Mouse (Mus musculus) ES-E14 (cell line): ENCODE measurements around the gene Cebpb. TPM values are rescaled to one million over a fixed set of nuclear protein-coding genes. Genes with fewer than 3 reads are reported as not detected.

Source experiments
- DNase-seq: peaks from one replicate; pipeline ENCODE4 v3.0.0-alpha.2; 2013; ENCODE audit warnings: low read depth, low spot score
- H3K27ac ChIP-seq: 2 replicates; pipeline ENCODE4 v1.5.1; 2012; ENCODE audit warnings: low read depth, mild to moderate bottlenecking, low read length, moderate library complexity, mixed read lengths; ENCODE audit not compliant: poor library complexity, insufficient read depth, severe bottlenecking
- H3K36me3 ChIP-seq: 2 replicates; pipeline ENCODE4 v1.6.1; 2012; ENCODE audit warnings: mild to moderate bottlenecking, low read length, moderate library complexity, mixed read lengths; ENCODE audit not compliant: control insufficient read depth, poor library complexity, insufficient read depth, severe bottlenecking
- H3K4me1 ChIP-seq, 2 experiments: fragments of 150-350 bp in 1 of 2; sonication (generic) in 1 of 2; 2 replicates each; pipeline ENCODE4 v1.6.1; 2012; ENCODE audit warnings: low read length in 2 of 2, mild to moderate bottlenecking in 1 of 2, mixed read lengths in 1 of 2; ENCODE audit not compliant: control insufficient read depth in 2 of 2, insufficient read depth in 2 of 2, poor library complexity in 1 of 2
- H3K4me3 ChIP-seq, 2 experiments: fragments of 150-350 bp in 1 of 2; sonication (generic) in 1 of 2; 2 replicates each; pipeline ENCODE4 v1.5.1; 2012; ENCODE audit warnings: low read length in 2 of 2, low read depth in 1 of 2, mild to moderate bottlenecking in 1 of 2, mixed read lengths in 1 of 2; ENCODE audit not compliant: insufficient read depth in 1 of 2, poor library complexity in 1 of 2, severe bottlenecking in 1 of 2
- H3K9ac ChIP-seq: 2 replicates; pipeline ENCODE4 v1.6.1; 2012; ENCODE audit warnings: low read depth, mild to moderate bottlenecking, low read length, mixed read lengths; ENCODE audit not compliant: poor library complexity, insufficient read depth, severe bottlenecking
- H3K9me3 ChIP-seq: fragments of 150-350 bp; sonication (generic); 2 replicates; pipeline ENCODE4 v1.6.1; 2012; ENCODE audit warnings: low read depth, mild to moderate bottlenecking, low read length; ENCODE audit not compliant: control insufficient read depth, insufficient read depth
- CHD2 ChIP-seq: IDR thresholded peaks from 2 replicates; pipeline ENCODE4 v1.6.1; 2014; ENCODE audit warnings: mild to moderate bottlenecking, low read depth, low read length, inconsistent platforms
- HCFC1 ChIP-seq: IDR thresholded peaks from 2 replicates; pipeline ENCODE4 v1.6.1; 2012; ENCODE audit warnings: low read length, inconsistent platforms, borderline replicate concordance; ENCODE audit not compliant: insufficient read depth
- MAFK ChIP-seq: IDR thresholded peaks from 2 replicates; pipeline ENCODE4 v1.6.1; 2014; ENCODE audit warnings: mild to moderate bottlenecking, low read depth, low read length, inconsistent platforms; ENCODE audit not compliant: insufficient read depth
- ZC3H11A ChIP-seq: IDR thresholded peaks from 2 replicates; pipeline ENCODE4 v1.6.1; 2012; ENCODE audit warnings: low read depth, mild to moderate bottlenecking, inconsistent platforms, low read length, borderline replicate concordance
- ZNF384 ChIP-seq: IDR thresholded peaks from 2 replicates; pipeline ENCODE4 v1.6.1; 2012; ENCODE audit warnings: low read depth, low read length, inconsistent platforms
- in situ Hi-C, 2 experiments: fragments of 600-800 bp; cut with MboI; formaldehyde crosslinking; loops; one replicate each; pipeline ENCODE4 v1.15.1; 2025; ENCODE audit warnings: low sequenced_read_pairs in 2 of 2, inconsistent platforms in 1 of 2; ENCODE audit not compliant: unreplicated experiment in 2 of 2
- total RNA-seq: library from RNA; depleted of rRNA; stranded (reverse); fragments of 300-350 nt; gene quantifications from 2 replicates; pipeline ENCODE4 v1.2.3, GENCODE M21; 2012

The Cebpb gene
- total RNA-seq, 1 experiment, result 9.1 TPM

GRCm38 (mm10) chr2:167701472-167701871 is 12.8 kb downstream of the Cebpb start:
- DNase-seq, result no peak
- H3K9me3 ChIP-seq, result no peaks in the 10 kb centered on the region
- in situ Hi-C loops, result no loop called here
- H3K36me3 ChIP-seq, result no peaks in the 10 kb centered on the region
- H3K9ac ChIP-seq, result no peak overlapping the region
- no peak for TF ChIP-seq ZC3H11A
- no peak for TF ChIP-seq CHD2
- TF ChIP-seq ZNF384, result no peak
- TF ChIP-seq HCFC1, result no peak
- TF ChIP-seq MAFK, result no peak
- H3K27ac ChIP-seq, result no peak overlapping the region
- H3K4me3 ChIP-seq, result no peak overlapping the region
- H3K4me1 ChIP-seq, result no peaks in the 10 kb centered on the region

DNA sequence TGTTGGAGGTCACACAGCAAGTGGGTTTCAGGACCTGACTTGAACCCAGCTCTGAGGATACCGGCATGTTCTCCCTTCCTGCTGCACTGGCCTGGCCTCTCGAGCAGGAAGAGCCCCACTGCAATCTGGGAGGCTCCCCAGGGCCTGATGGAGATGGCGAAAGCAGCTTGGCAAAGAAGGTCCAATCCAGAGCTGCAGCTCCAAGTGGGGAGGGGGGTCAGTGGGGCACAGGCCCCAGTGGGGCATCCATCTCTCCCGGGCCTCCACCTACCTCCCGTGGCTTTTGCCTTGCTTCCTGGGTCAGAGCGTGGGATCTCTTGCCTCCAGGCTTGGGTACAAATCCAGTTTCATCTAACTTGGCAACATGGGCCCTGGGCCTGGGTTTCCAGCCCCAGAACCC is 13.4 kb downstream of the Cebpb start:
- Histone ChIP-seq H3K36me3 (no peaks in the 10 kb centered on the region), H3K4me1 (no peaks in the 10 kb centered on the region), H3K9ac (no peak overlapping the region), H3K9me3 (no peaks in the 10 kb centered on the region), H3K27ac (no peak overlapping the region), H3K4me3 (no peak overlapping the region)
- in situ Hi-C loops, result no loop called here
- TF ChIP-seq MAFK (no peak), ZNF384 (no peak)
- no peak for DNase-seq

GRCm38 (mm10) chr2:167704409-167704808 is 15.7 kb downstream of the Cebpb start:
- no peak overlapping the region for H3K27ac ChIP-seq
- TF ChIP-seq CHD2, result no peak
- no peaks in the 10 kb centered on the region for H3K9me3 ChIP-seq
- no peak for DNase-seq
- H3K9ac ChIP-seq, result no peak overlapping the region
- in situ Hi-C loops, result no loop called here
- H3K36me3 ChIP-seq, result no peaks in the 10 kb centered on the region
- no peak overlapping the region for H3K4me3 ChIP-seq
- peaks cover 0 to 8% of the 10 kb centered on the region in 2 experiments; a peak in 2 of 4 replicates for H3K4me1 ChIP-seq

DNA sequence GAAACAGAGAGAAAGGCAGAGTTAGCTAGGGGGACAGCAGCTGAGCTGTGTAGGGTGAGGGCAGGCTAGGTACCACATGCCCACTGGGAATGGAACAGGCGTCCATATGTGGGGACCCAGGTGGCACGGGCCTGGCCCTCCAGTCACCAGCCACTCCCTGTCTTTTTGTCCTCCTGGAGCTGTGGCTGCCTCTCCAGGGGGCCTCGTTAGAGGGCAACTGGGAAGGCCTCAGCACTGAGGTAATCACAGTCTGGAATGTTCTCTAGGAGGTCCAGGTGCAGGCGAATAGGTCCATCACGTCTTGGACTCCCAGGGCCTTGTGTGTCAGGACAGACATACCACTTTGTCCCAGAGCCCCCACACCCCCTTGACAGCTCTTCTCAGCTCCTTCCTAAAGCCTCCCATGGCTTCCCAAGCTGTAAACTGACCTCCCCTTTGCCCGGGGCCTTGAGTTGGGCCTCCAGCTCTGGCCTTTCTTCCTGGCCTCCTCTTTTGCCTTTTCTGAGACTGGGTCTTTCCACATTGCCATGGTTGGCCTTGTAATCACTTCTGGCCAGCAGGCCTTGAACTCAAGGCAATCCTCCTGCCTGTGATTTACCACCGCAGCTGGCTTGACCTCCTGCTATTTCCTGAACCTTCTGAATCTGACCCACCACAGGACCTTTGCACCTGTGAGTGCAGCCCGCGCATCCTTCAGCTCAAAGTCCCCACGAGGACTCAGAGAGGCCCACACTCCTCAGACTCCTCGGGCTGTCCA is 17.6 kb downstream of the Cebpb start:
- Histone ChIP-seq H3K36me3 (no peaks in the 10 kb centered on the region), H3K9ac (no peak overlapping the region), H3K4me3 (no peak overlapping the region), H3K9me3 (no peaks in the 10 kb centered on the region), H3K27ac (no peak overlapping the region), H3K4me1 (peaks cover 0 to 13% of the 10 kb centered on the region in 2 experiments; a peak in 2 of 4 replicates)
- TF ChIP-seq ZNF384 (no peak), ZC3H11A (no peak), MAFK (no peak), CHD2 (no peak), HCFC1 (no peak)
- in situ Hi-C loops, result no loop called here
- no peak for DNase-seq

DNA sequence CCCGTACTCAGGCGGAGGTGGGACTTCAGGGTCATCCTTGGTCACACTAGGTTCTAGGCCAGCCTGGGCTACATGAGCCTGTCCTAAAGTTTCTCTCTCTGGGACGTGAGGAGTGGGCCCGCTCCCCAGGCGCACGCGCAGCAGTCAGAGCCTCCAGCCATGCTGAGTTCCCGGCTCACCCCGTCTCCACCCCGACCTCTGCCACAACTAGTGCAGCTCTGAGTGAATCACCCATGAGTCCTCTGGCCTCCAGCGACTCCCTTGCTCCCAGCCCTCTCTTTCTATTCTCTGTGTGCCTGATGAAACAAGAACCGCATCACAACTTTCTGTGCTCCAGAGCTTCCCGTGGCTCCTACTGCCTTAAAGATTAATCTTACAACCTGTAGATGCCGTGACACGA is 19.7 kb downstream of the Cebpb start:
- in situ Hi-C loops, result no loop called here
- Histone ChIP-seq H3K9ac (0 out of 2 replicates have a peak overlapping the region, but pooled peaks have one; percentile 2), H3K9me3 (no peaks in the 10 kb centered on the region), H3K4me3 (peak overlapping the region in 1 of 2 experiments; percentile 3; a peak in 1 of 4 replicates), H3K36me3 (no peaks in the 10 kb centered on the region), H3K4me1 (peaks cover 0 to 13% of the 10 kb centered on the region in 2 experiments; a peak in 2 of 4 replicates), H3K27ac (no peak overlapping the region)
- TF ChIP-seq HCFC1 (no peak), ZC3H11A (no peak), ZNF384 (no peak), MAFK (no peak), CHD2 (no peak)
- no peak for DNase-seq
